ENCODE assay signal across 27 mouse cellular contexts in the genomic region with DNA sequence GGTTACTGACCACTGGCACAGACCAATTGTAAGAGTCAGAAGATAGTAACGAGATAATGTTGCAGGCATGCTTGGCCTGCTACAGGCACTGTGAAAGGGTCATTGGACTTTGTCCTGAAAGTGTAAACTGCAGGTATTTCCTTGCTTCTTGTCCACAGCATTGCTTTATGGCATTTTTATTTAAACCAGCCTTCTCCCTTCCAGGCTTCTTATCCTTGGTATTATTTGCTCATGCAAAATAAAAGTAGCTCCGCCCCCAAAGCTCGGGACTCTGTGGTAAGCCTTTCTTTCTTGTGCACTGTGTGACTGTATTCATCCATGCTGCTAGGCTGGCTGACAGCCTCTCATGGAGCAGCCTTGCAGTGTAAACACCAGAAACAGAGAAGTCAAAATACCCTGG. TPM values are rescaled to one million over a fixed set of nuclear protein-coding genes. Genes with fewer than 3 reads are reported as not detected.
DNase-seq lines count a peak whose midpoint lies in the region; ATAC-seq and TF ChIP-seq lines count a peak whose summit lies in the region.
"Had no signal": no experiment of that assay in that cellular context is flagged by ENCODE, and none has a peak within 500 bp of the region (broad histone marks: within the 10 kb centered on the region; RNA-seq: fewer than 3 reads in every experiment).

No protein-coding gene starts in this region.

- H3K36me3 ChIP-seq in lung, embryonic 14.5 days (ENCODE audit: insufficient read depth), result no peaks in the 10 kb centered on the region
- no peaks in the 10 kb centered on the region for H3K36me3 ChIP-seq in limb, embryonic 12.5 days
- H3K36me3 ChIP-seq in stomach, embryonic 15.5 days, result no peaks in the 10 kb centered on the region
- H3K36me3 ChIP-seq in kidney, adult 2 months (ENCODE audit: control insufficient read depth, insufficient read depth, low read length), result no peaks in the 10 kb centered on the region
- H3K36me3 ChIP-seq: embryonic facial prominence, embryonic 15.5 days; forebrain, embryonic 12.5 days; hindbrain, embryonic 13.5 days; liver, embryonic 15.5 days; neural tube, embryonic 13.5 days had no signal

- no peak overlapping the region for H3K4me3 ChIP-seq in lung, embryonic 14.5 days (ENCODE audit: low read depth, low read length)
- no peak overlapping the region for H3K4me3 ChIP-seq in limb, embryonic 12.5 days (replicated peaks)
- no peak overlapping the region for H3K4me3 ChIP-seq in stomach, embryonic 15.5 days (replicated peaks)
- H3K4me3 ChIP-seq in kidney, adult 2 months (ENCODE audit: insufficient read depth, low read depth, low read length), result no peak overlapping the region
- no peak overlapping the region for H3K4me3 ChIP-seq in gastrocnemius, adult 2 months
- H3K4me3 ChIP-seq: embryonic facial prominence, embryonic 15.5 days; forebrain, embryonic 12.5 days; hindbrain, embryonic 13.5 days; liver, embryonic 15.5 days; megakaryocyte, embryonic 14.5 days; neural tube, embryonic 13.5 days had no signal

- peak; percentile 15 for DNase-seq in embryo, embryonic 11 days
- no peak for DNase-seq in embryo, embryonic 9.5 days (ENCODE audit: extremely low spot score)
- DNase-seq in lung, embryonic 14.5 days, result peak; percentile 70
- no peak for DNase-seq in lung, postnatal 14 days
- no peak for DNase-seq in kidney, adult 2 months
- DNase-seq in gastrocnemius, adult 2 months, result no peak
- DNase-seq: adrenal gland, adult 8-10 months; cerebellum, adult 18-20 months; cerebellum, postnatal 36 days; heart, postnatal 14 days; kidney, adult 18-20 months; kidney, postnatal 36 days; right cerebral cortex, postnatal 14 days had no signal

- WGBS in lung, embryonic 14.5 days, result 44% methylated on average over 3 of the region's 3 CpGs
- WGBS in limb, embryonic 12.5 days, result 66% methylated on average over 3 of the region's 3 CpGs
- 48% methylated on average over 3 of the region's 3 CpGs for WGBS in stomach, embryonic 15.5 days
- WGBS in kidney, adult 2 months, result 43% methylated on average over 3 of the region's 3 CpGs

- no peak overlapping the region for H3K4me2 ChIP-seq in lung, embryonic 14.5 days
- H3K4me2 ChIP-seq in limb, embryonic 12.5 days, result no peak overlapping the region
- no peak overlapping the region for H3K4me2 ChIP-seq in stomach, embryonic 15.5 days
- H3K4me2 ChIP-seq: embryonic facial prominence, embryonic 15.5 days; forebrain, embryonic 12.5 days; heart, embryonic 11.5 days; hindbrain, embryonic 13.5 days; liver, embryonic 15.5 days; neural tube, embryonic 13.5 days had no signal

- H3K9me3 ChIP-seq in lung, embryonic 14.5 days (ENCODE audit: low read depth, low read length), result no peaks in the 10 kb centered on the region
- H3K9me3 ChIP-seq in limb, embryonic 12.5 days, result no peaks in the 10 kb centered on the region
- no peaks in the 10 kb centered on the region for H3K9me3 ChIP-seq in stomach, embryonic 15.5 days
- H3K9me3 ChIP-seq: embryonic facial prominence, embryonic 15.5 days; forebrain, embryonic 12.5 days; hindbrain, embryonic 13.5 days; liver, embryonic 15.5 days; megakaryocyte, embryonic 14.5 days; neural tube, embryonic 13.5 days had no signal

- no peaks in the 10 kb centered on the region for H3K27me3 ChIP-seq in lung, embryonic 14.5 days (ENCODE audit: insufficient read depth, low read length)
- H3K27me3 ChIP-seq in limb, embryonic 12.5 days, result no peaks in the 10 kb centered on the region
- H3K27me3 ChIP-seq in stomach, embryonic 15.5 days (replicated peaks), result no peaks in the 10 kb centered on the region
- no peaks in the 10 kb centered on the region for H3K27me3 ChIP-seq in kidney, adult 2 months (replicated peaks; ENCODE audit: control insufficient read depth, insufficient read depth, low read length)
- H3K27me3 ChIP-seq: embryonic facial prominence, embryonic 15.5 days; forebrain, embryonic 12.5 days; hindbrain, embryonic 13.5 days; liver, embryonic 15.5 days; neural tube, embryonic 13.5 days had no signal

- no peak overlapping the region for H3K9ac ChIP-seq in lung, embryonic 14.5 days
- H3K9ac ChIP-seq in limb, embryonic 12.5 days (replicated peaks), result no peak overlapping the region
- no peak overlapping the region for H3K9ac ChIP-seq in stomach, embryonic 15.5 days
- H3K9ac ChIP-seq: embryonic facial prominence, embryonic 15.5 days; forebrain, embryonic 12.5 days; hindbrain, embryonic 13.5 days; liver, embryonic 15.5 days; neural tube, embryonic 13.5 days had no signal

- peak; percentile 64 for ATAC-seq in lung, embryonic 14.5 days (ENCODE audit: insufficient read depth)
- no peak for ATAC-seq in limb, embryonic 12.5 days (ENCODE audit: insufficient number of reproducible peaks, insufficient read depth, low FRiP score, low TSS enrichment, low read depth)
- peak; percentile 70 for ATAC-seq in stomach, embryonic 15.5 days (ENCODE audit: insufficient read depth, low FRiP score, low read depth)

- H3K27ac ChIP-seq in lung, embryonic 14.5 days (ENCODE audit: low read depth), result peak overlapping the region; percentile 76
- H3K27ac ChIP-seq in limb, embryonic 12.5 days, result peak overlapping the region; percentile 42
- H3K27ac ChIP-seq in stomach, embryonic 15.5 days, result peak overlapping the region; percentile 81
- no peak overlapping the region for H3K27ac ChIP-seq in kidney, adult 2 months (ENCODE audit: insufficient read depth, low read depth, low read length)
- H3K27ac ChIP-seq in gastrocnemius, adult 2 months, result no peak overlapping the region
- H3K27ac ChIP-seq: embryonic facial prominence, embryonic 15.5 days; forebrain, embryonic 12.5 days; hindbrain, embryonic 13.5 days; liver, embryonic 15.5 days; neural tube, embryonic 13.5 days had no signal

- TF ChIP-seq CTCF in lung, embryonic 14.5 days (IDR thresholded peaks at IDR 0.05; ENCODE audit: low read depth), result no peak
- no peak for TF ChIP-seq CTCF in kidney, adult 2 months (conservative IDR thresholded peaks at IDR 0.05; ENCODE audit: insufficient read depth, insufficient read length, low read depth, low read length)
- no peak for TF ChIP-seq CTCF in gastrocnemius, adult 2 months (IDR thresholded peaks at IDR 0.05)

- intact Hi-C loops in gastrocnemius, adult 2 months (cut with DNase I), result no loop called here

- H3K4me1 ChIP-seq in lung, embryonic 14.5 days (ENCODE audit: insufficient read depth), result no peaks in the 10 kb centered on the region
- H3K4me1 ChIP-seq in limb, embryonic 12.5 days (replicated peaks), result no peaks in the 10 kb centered on the region; the same call in 1 of the 2 replicates
- peaks cover 15% of the 10 kb centered on the region for H3K4me1 ChIP-seq in stomach, embryonic 15.5 days
- H3K4me1 ChIP-seq in kidney, adult 2 months (ENCODE audit: control insufficient read depth, insufficient read depth, low read length), result no peaks in the 10 kb centered on the region
- H3K4me1 ChIP-seq: embryonic facial prominence, embryonic 15.5 days; megakaryocyte, embryonic 14.5 days; neural tube, embryonic 13.5 days had no signal

- no peak for TF ChIP-seq POLR2A in kidney, adult 2 months (IDR thresholded peaks at IDR 0.05; ENCODE audit: low read depth, low read length)

RNA-seq across cellular contexts. Expression of a gene that starts 3.7 kb away (rescaled TPM):
- polyA plus RNA-seq in lung, embryonic 14.5 days (2014; fragmentation: Nextera tagmentation; extraction: Ambion mirVana), result 4.0 and 4.4 TPM in 2 replicates
- polyA plus RNA-seq in limb, embryonic 12.5 days (2016; fragmentation: Nextera tagmentation; extraction: Ambion mirVana), result 0.18 and 0.26 TPM in 2 replicates
- polyA plus RNA-seq in stomach, embryonic 15.5 days (2015; fragmentation: Nextera tagmentation; extraction: Ambion mirVana), result 33.1 and 41.9 TPM in 2 replicates
- polyA plus RNA-seq in kidney, adult 2 months (2012; rRNA removed), result 2.7 and 3.5 TPM in 2 replicates
- not detected for total RNA-seq in gastrocnemius, adult 2 months (2021)
- total RNA-seq: CH12.LX; heart, postnatal 14 days; layer of hippocampus, postnatal 14 days; left cerebral cortex, postnatal 25 days; monocyte, adult 5-6 weeks had no signal
- polyA plus RNA-seq: neural tube, embryonic 13.5 days had no signal

RNA-seq across cellular contexts. Expression of a gene that starts 31.9 kb away (rescaled TPM):
- polyA plus RNA-seq in lung, embryonic 14.5 days (2014; fragmentation: Nextera tagmentation; extraction: Ambion mirVana), result not detected in 2 replicates
- polyA plus RNA-seq in limb, embryonic 12.5 days (2016; fragmentation: Nextera tagmentation; extraction: Ambion mirVana), result not detected in 2 replicates
- polyA plus RNA-seq in stomach, embryonic 15.5 days (2015; fragmentation: Nextera tagmentation; extraction: Ambion mirVana), result not detected in 2 replicates
- not detected in 2 replicates for polyA plus RNA-seq in kidney, adult 2 months (2012; rRNA removed)
- not detected for total RNA-seq in gastrocnemius, adult 2 months (2021)
- total RNA-seq: adrenal gland, adult 8-10 months; CH12.LX; gastrocnemius, postnatal 4 days; heart, postnatal 14 days; layer of hippocampus, postnatal 14 days; left cerebral cortex, postnatal 25 days; monocyte, adult 5-6 weeks had no signal
- polyA plus RNA-seq: forebrain, embryonic 12.5 days; heart, embryonic 11.5 days; hindbrain, embryonic 13.5 days; liver, embryonic 15.5 days; neural tube, embryonic 13.5 days had no signal

RNA-seq across cellular contexts. Expression of a gene that starts 51.3 kb away (rescaled TPM):
- 0.28 and 0.42 TPM in 2 replicates for polyA plus RNA-seq in lung, embryonic 14.5 days (2014; fragmentation: Nextera tagmentation; extraction: Ambion mirVana)
- polyA plus RNA-seq in limb, embryonic 12.5 days (2016; fragmentation: Nextera tagmentation; extraction: Ambion mirVana), result 0.18 and 0.42 TPM in 2 replicates
- 17.1 and 19.7 TPM in 2 replicates for polyA plus RNA-seq in stomach, embryonic 15.5 days (2015; fragmentation: Nextera tagmentation; extraction: Ambion mirVana)
- polyA plus RNA-seq in kidney, adult 2 months (2012; rRNA removed), result 0.13 and 0.23 TPM in 2 replicates
- total RNA-seq in gastrocnemius, adult 2 months (2021), result not detected
- total RNA-seq: CH12.LX; layer of hippocampus, postnatal 14 days; left cerebral cortex, postnatal 25 days; monocyte, adult 5-6 weeks had no signal

RNA-seq across cellular contexts. Expression of a gene that starts 53.7 kb away (rescaled TPM):
- 0.17 TPM in 1 of 2 replicates, not detected in the other for polyA plus RNA-seq in lung, embryonic 14.5 days (2014; fragmentation: Nextera tagmentation; extraction: Ambion mirVana)
- not detected in 2 replicates for polyA plus RNA-seq in limb, embryonic 12.5 days (2016; fragmentation: Nextera tagmentation; extraction: Ambion mirVana)
- not detected in 2 replicates for polyA plus RNA-seq in stomach, embryonic 15.5 days (2015; fragmentation: Nextera tagmentation; extraction: Ambion mirVana)
- polyA plus RNA-seq in kidney, adult 2 months (2012; rRNA removed), result not detected in 2 replicates
- not detected for total RNA-seq in gastrocnemius, adult 2 months (2021)
- total RNA-seq: adrenal gland, adult 8-10 months; CH12.LX; gastrocnemius, postnatal 4 days; heart, postnatal 14 days; layer of hippocampus, postnatal 14 days; left cerebral cortex, postnatal 25 days; monocyte, adult 5-6 weeks had no signal
- polyA plus RNA-seq: forebrain, embryonic 12.5 days; heart, embryonic 11.5 days; hindbrain, embryonic 13.5 days; liver, embryonic 15.5 days; neural tube, embryonic 13.5 days had no signal

Comparison
In these comparisons a context has a peak if more than half of its experiments do, and no peak if none do; other contexts are left out.
1. DNase-seq: peak in embryo, embryonic 11 days (single experiment) and lung, embryonic 14.5 days (single experiment); none in embryo, embryonic 9.5 days (single experiment), lung, postnatal 14 days (single experiment), kidney, adult 2 months (single experiment) and gastrocnemius, adult 2 months (single experiment).
2. H3K27ac ChIP-seq: peak in lung, embryonic 14.5 days (single experiment), limb, embryonic 12.5 days (single experiment) and stomach, embryonic 15.5 days (single experiment); none in kidney, adult 2 months (single experiment) and gastrocnemius, adult 2 months (single experiment).
3. RNA of a gene that starts 51.3 kb away (polyA plus RNA-seq): 17.1 to 19.7 TPM in stomach, embryonic 15.5 days; 0.28 to 0.42 TPM in lung, embryonic 14.5 days, 0.18 to 0.42 TPM in limb, embryonic 12.5 days and 0.13 to 0.23 TPM in kidney, adult 2 months; every median in the first group is over 10 times any median in the second.